Mouse (Mus musculus): Measurements from ENCODE around the gene Npff.

The Npff gene

DNA sequence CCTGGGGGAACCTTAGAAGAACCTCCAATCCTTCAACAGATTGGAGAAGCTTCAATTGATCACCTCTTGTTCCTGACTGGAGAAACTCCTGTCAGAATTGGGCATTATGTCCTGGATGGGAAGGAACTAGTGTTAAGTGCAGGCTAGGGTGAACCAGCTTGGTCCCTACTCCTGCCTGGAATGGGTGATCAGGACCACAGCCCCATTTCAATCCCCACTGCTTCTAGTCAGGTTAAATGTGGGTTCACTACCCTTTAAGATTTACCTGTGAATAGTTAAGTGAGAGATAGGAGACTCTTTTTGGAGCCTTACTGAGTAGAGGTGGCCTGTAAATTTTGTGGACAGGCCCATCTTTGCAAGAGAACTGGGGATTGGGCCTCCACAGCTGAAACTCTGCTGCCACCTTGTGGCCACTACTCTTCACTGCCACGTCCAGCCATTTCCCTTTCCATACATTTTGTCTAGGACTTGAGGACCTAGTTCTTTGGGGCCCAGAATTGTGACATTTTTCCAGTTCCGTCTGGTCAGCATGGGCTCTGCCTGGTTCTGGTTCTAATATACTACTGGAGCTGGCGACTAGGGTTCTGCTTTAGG, at the start of gene Npff:
Gene Npff (minus strand): TSS at position 51 of the 594 bp plus-strand sequence.
- DNase-seq (ENCODE audit: inconsistent ontology term): peak; percentile 57

DNA sequence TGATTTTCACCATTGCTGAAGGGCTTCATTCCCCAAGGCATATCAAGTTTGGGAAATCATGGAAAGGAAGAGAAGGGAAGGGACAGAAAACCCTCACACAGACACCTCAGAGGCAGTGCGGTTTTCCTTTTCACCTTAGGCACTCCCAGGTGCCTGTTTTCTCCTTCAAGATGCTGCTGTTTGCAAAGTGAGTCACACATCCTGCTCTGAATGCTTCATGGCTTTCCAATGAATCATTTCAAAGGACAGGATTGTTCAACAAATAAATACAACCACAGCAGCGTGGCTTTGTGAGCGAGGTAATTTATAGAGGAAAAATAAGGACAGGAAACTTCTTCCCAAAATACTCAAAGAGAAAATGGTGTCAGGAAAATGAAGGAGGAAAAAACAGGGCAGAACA, 47.3 kb upstream of the Npff start:
- peak; percentile 73 for DNase-seq (ENCODE audit: inconsistent ontology term)

DNA sequence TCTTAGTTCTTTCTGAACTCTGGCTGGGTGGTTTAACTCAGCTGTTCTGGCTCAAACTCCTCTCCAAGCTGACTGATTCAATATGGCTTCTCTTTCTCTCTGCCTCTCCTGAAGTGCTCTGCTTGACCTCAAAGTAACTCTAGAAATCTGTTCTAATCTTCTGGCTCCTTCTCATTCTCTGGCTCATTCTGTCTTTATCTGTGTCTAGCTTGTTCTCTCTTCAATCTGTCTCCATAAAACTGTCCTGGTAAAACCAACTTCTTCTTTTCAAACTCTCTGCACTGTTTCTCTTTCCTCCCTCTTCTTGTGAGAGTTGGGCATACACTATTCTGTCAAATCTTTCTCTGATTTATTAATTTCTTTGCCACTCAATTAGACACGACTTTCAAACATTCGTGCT, 43.1 kb upstream of the Npff start:
- DNase-seq (ENCODE audit: inconsistent ontology term): no peak

DNA sequence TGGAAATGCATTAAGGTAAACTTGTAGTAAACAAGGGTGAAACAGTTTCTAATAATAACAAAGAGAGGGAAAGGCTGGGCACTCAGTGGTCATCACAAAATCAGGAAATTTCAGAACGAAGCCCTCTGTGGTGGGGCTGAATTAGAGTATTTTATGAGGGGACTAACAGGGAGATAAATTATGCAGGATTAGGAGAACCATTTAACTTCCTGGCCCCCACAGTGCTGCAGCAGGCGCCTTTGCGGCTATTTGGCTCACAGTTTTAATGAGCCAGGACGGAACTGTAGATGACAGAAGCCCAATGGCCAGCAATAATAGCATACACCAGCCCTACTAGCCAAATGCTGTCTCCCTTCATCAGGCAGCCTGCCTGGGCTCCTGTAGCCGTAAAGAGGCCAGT, 38.9 kb upstream of the Npff start:
- no peak for DNase-seq (ENCODE audit: inconsistent ontology term)

DNA sequence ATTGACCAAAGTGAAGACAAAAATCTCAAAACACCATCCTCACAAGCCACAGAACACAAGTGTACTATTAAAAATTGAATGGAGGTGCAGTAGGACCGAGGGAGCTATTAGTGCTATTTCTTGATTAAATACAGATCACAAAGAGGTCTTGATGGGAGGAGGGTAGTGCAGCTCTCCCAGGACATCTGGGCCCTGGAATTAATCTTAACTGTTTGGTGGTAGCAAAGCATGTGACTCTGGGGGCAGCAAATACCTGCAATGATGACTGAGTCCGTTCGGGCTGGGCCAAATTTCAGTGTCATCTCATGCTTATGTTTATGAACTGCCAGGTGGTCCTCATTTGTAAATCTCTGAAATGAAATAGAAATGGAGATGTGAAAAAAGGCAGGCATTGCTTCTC, 38.3 kb upstream of the Npff start:
- DNase-seq (ENCODE audit: inconsistent ontology term): no peak

DNA sequence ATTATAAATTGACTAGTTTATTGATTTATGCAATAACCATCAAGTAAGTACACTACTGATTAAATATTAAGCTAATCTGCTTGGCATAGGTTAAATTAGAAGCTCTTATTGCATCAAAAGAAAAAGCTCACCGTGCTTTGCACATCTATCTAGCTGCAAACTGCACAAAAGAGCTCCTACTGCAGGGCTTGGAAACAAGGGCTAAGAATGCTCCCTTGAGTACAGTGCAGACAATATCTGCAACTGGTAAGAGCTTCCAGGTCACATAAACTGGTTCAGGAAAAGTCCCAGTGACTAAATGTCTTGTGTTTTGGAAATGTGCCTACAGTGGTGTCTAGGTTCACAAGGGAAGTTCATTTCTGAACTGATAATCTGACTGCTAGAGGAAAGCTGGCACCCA, 37.7 kb upstream of the Npff start:
- no peak for DNase-seq (ENCODE audit: inconsistent ontology term)

- DNase-seq (ENCODE audit: inconsistent ontology term): no peak
These were observed 32.8 kb upstream of the Npff start for GRCm38 (mm10) chr15:102557580-102557979.

DNA sequence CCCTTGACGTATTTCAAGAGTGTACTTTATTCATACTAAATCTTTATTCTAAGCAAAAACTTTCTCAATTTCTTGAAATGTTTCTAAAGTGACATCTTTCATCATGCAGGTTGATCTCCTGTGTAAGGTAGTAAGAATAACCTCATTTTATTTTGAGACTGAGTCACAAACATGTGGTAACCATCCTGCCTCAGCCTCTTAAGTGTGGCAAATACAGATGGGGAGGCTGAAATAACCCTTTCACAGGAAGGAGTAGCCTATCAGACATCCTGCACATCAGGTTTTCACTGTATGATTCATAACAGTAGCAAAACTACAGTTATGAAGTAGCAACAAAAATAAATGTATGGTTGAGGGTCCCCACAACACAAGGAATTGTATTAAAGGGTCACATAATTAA, 30.8 kb upstream of the Npff start:
- no peak for DNase-seq (ENCODE audit: inconsistent ontology term)

- DNase-seq (ENCODE audit: inconsistent ontology term): no peak
These were observed 27.9 kb upstream of the Npff start for GRCm38 (mm10) chr15:102552599-102552998.

GRCm38 (mm10) chr15:102547478-102547877, 22.7 kb upstream of the Npff start:
- peak; percentile 29 for DNase-seq (ENCODE audit: inconsistent ontology term)

GRCm38 (mm10) chr15:102546677-102547427, 22.1 kb upstream of the Npff start:
- DNase-seq (ENCODE audit: inconsistent ontology term): peak; percentile 88

- no peak for DNase-seq (ENCODE audit: inconsistent ontology term)
These were observed 21.5 kb upstream of the Npff start for GRCm38 (mm10) chr15:102546246-102546645.

DNA sequence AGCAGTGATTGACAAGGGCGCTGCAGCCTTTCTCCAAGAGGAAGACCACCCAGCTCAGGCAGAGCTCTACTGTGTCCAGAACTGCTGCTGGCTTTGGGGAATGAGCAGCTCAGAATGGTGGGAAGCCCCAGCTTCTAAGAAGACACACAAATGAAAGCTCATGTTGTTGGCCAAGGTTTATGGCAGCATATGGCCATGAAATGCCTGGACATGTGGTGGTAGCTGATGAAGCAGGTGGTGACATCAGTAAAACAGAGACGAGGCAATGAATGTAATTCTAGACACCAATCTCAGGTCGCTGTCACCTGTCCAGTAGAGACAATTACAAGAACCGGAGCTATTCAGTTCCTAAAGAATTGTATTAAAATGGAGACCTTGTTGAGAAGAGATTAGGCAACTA, 20.1 kb upstream of the Npff start:
- DNase-seq (ENCODE audit: inconsistent ontology term): no peak

GRCm38 (mm10) chr15:102533926-102534325, 9.2 kb upstream of the Npff start:
- DNase-seq (ENCODE audit: inconsistent ontology term): no peak

GRCm38 (mm10) chr15:102532106-102532900, 7.6 kb upstream of the Npff start:
- no peak for DNase-seq (ENCODE audit: inconsistent ontology term)

DNA sequence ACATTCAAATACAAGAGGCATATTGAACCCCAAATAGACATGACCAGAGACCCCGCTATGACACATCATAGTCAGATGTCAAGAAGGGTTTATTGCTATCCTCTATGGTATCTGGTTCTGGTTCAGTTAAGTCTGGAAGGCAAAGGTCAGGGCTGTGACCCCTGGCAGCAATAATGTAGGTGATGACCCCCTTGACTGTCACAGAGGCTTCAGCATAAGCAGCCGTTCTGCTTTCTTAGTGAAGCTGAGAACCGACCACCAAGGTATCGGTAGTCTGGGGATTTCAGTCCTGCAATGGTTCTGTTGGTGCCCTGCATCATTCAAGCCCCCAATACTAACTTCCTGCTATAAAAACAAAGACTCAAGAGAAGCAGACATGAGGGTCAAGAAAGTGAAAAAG, 6.8 kb upstream of the Npff start:
- DNase-seq (ENCODE audit: inconsistent ontology term): no peak

- no peak for DNase-seq (ENCODE audit: inconsistent ontology term)
These were observed 5.8 kb upstream of the Npff start for GRCm38 (mm10) chr15:102530566-102530965.

DNA sequence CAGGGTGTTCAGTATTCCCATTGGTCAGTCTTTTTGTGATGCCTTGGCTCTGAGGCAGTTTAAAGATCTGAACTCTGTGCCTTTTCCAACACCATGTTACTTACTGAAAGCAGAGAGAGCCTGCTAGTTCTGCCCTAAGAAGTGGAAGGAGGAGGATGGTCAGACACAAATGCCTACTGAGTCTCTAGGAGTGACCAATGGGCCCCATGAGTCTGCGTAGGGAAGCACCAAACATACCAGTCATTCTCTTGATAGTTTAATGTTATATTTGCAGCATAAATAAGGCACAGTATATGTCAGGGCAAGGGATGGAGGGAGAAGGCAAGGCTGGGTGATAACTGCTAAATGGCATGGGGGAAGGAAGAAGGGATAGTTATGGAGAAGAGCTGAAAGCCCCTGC, 3.7 kb upstream of the Npff start:
- no peak for DNase-seq (ENCODE audit: inconsistent ontology term)

- DNase-seq (ENCODE audit: inconsistent ontology term): no peak
These were observed 3.2 kb upstream of the Npff start for GRCm38 (mm10) chr15:102527936-102528335.

DNA sequence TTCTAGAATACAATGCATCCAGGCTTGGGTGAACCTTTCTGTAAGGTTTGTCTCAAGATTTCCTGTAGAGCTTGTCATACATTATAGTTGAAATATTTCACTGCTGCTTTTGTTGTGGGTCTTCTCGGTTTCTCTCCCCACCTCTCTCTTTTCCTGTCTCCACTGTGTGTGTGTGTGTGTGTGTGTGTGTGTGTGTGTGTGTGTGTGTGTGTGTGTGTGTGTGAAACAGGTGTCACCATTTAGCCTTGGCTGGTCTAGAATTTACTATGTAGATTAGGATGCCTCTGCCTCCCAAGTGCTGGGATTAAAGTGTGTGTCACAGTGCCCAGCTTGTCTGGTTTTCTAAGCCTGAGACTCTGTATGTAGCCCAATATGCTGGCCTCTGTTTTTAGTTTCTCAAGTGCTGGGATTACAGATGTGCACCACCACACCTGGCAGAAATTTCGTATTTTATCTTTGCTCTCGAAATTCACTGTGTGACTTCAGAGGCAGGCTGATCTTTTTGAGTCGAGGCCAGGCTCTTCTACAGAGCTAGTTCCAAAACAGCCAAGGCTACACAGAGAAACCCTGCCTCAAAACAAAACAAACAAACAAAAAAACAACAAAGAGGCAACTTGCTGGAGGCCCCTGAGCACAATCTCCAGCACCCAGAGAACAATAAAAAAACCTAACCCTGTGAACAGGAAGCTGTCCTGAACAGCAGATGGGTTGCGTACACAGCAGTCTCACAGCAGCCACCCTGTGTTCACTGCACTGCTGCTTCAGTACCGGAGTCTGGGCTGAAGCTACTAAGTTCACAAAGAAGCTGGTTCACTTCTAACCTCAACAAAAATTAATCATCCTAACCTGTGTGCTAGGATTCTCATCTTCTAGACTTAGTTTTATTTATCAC, 1.6 kb upstream of the Npff start:
- no peak for DNase-seq (ENCODE audit: inconsistent ontology term)

GRCm38 (mm10) chr15:102521480-102521879, 3.3 kb downstream of the Npff start:
- no peak for DNase-seq (ENCODE audit: inconsistent ontology term)

DNA sequence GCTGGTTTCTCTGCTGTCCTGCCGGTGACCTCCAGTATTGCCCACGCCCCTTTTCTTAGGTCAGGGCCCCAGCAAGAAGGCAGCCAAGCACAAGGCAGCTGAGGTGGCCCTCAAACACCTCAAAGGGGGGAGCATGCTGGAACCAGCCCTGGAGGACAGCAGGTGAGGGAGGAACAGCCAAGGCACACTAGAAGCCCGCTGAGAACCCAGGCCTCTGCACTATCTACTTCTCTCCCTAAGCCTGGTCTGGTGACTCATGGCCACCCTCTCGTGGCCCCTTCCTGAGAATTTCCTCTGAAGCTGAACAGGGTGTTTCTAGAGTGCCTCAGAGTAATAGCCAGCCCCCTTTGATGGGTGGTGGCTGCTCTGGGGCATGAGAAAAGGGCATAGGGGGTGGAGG, 4.3 kb downstream of the Npff start:
- DNase-seq (ENCODE audit: inconsistent ontology term): no peak
